Mouse (Mus musculus) E14TG2a.4 (cell line): ENCODE measurements around the gene Adh1.

Source experiments
- CTCF ChIP-seq: conservative IDR thresholded peaks from 2 replicates; pipeline ENCODE4 v1.5.1; 2014; ENCODE audit warnings: low read length
- NANOG ChIP-seq: IDR thresholded peaks from 2 replicates; pipeline ENCODE4 v1.6.1; 2014; ENCODE audit warnings: borderline replicate concordance, low read length, mixed read lengths
- POU5F1 ChIP-seq: IDR thresholded peaks from 2 replicates; pipeline ENCODE4 v1.6.1; 2014; ENCODE audit warnings: low read length, borderline replicate concordance

- no peak for TF ChIP-seq CTCF
- TF ChIP-seq NANOG: no peak
- TF ChIP-seq POU5F1: no peak
Observed at GRCm38 (mm10) chr3:138240942-138241341, 19.8 kb upstream of the Adh1 start.
